32 mouse cellular contexts compared by ENCODE assay signal in the genomic region with DNA sequence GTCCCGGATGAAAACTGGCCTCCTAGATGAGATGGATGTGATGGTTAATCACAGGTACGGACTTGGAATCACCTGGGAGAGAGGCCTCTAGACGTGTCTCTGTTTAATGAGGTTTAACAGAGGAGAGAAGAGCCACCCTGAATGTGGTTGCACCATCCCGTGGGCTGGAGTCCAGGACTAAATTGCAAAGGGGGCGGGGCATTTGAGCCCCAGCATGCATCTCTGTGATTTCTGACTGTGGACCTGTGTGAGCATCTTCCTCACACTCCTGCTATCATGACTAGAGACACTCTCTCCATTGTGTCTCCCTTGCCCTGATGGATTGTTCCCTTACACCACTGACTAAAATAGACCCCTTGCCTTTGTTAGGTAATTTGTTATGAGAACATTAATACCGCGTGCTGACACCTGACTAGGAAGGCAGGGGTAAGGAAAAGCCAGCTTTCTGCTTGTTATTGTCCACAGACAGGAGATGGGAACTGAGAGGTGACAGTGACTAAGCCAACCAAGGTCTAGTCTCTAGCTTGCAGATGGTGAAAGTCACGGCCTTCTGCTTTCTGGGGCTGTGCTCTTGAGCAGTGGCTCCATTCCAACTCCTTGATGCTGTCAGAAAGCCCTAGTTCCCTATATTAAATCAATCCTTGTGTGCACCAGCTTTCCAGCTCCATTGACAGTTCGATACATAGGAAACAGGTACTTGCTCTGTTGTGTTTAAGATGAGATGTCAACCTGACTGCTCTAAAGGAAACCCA. TPM values are rescaled to one million over a fixed set of nuclear protein-coding genes. Genes with fewer than 3 reads are reported as not detected.
DNase-seq lines count a peak whose midpoint lies in the region; ATAC-seq and TF ChIP-seq lines count a peak whose summit lies in the region.
"Had no signal": no experiment of that assay in that cellular context is flagged by ENCODE, and none has a peak within 500 bp of the region (broad histone marks: within the 10 kb centered on the region; RNA-seq: fewer than 3 reads in every experiment).

No protein-coding gene starts in this region.

- H3K27ac ChIP-seq in layer of hippocampus, adult 2 months: no peak overlapping the region
- H3K27ac ChIP-seq: embryonic facial prominence, embryonic 10.5 days; embryonic facial prominence, embryonic 15.5 days; forebrain, embryonic 12.5 days; heart, adult 2 months; heart, embryonic 13.5 days; hindbrain, embryonic 14.5 days; limb, embryonic 12.5 days; lung, embryonic 15.5 days; midbrain, embryonic 13.5 days had no signal

- no peak overlapping the region for H3K4me3 ChIP-seq in layer of hippocampus, adult 2 months
- H3K4me3 ChIP-seq: embryonic facial prominence, embryonic 10.5 days; embryonic facial prominence, embryonic 15.5 days; forebrain, embryonic 12.5 days; heart, adult 2 months; heart, embryonic 13.5 days; limb, embryonic 12.5 days; lung, embryonic 15.5 days; megakaryocyte, embryonic 14.5 days; midbrain, embryonic 13.5 days had no signal

- TF ChIP-seq CTCF in layer of hippocampus, adult 2 months (conservative IDR thresholded peaks at IDR 0.05): no peak

- peak; percentile 60 for ATAC-seq in granulocyte monocyte progenitor cell, adult 5-6 weeks (replicated peaks; ENCODE audit: poor library complexity, severe bottlenecking)
- ATAC-seq: intestine, postnatal 0 days; midbrain, embryonic 13.5 days; Patski had no signal

- DNase-seq in heart, adult 11 months: peak; percentile 83
- DNase-seq in heart, adult 8-10 months (ENCODE audit: low spot score): no peak
- DNase-seq in adrenal gland, postnatal 10 days: peak; percentile 48
- DNase-seq in T-cell, adult 2 months (ENCODE audit: low spot score): no peak
- DNase-seq in layer of hippocampus, adult 2 months (ENCODE audit: low spot score in 2 of 2): no peak
- DNase-seq: B cell, adult 2 months; cerebellum, adult 9-10 months; gastrocnemius, postnatal 14 days; heart, adult 2 months; heart, postnatal 10 days; kidney, adult 9 months; kidney, postnatal 10 days; layer of hippocampus, adult 9-11 months; lung, postnatal 36 days; right cerebral cortex, postnatal 14 days had no signal

RNA-seq across cellular contexts. Expression of gene Utp15, which starts 21.1 kb away (rescaled TPM):
- 1 to 10 TPM; 5.5 to 6.9 (median 5.9) TPM for total RNA-seq in heart, adult 8-10 months (2022)
- total RNA-seq in adrenal gland, postnatal 10 days (2021): 10 to 100 TPM; 16.4 TPM
- total RNA-seq in granulocyte monocyte progenitor cell, adult 5-6 weeks (2014; fragmentation: Nextera tagmentation): 24.9 and 26.4 TPM in 2 replicates
- 47.6 and 53.0 TPM in 2 replicates for total RNA-seq in granulocyte monocyte progenitor cell, adult 5-6 weeks (2017)
- 10 to 100 TPM; 21.5 to 22.5 TPM for total RNA-seq in layer of hippocampus, adult 2 months (2021)

RNA-seq across cellular contexts. Expression of gene Ankra2, which starts 21.2 kb away (rescaled TPM):
- total RNA-seq in heart, adult 8-10 months (2022): 10 to 100 TPM; 34.2 to 49.4 (median 44.5) TPM
- 10 to 100 TPM; 22.7 to 26.9 TPM for total RNA-seq in adrenal gland, postnatal 10 days (2021)
- total RNA-seq in granulocyte monocyte progenitor cell, adult 5-6 weeks (2014; fragmentation: Nextera tagmentation): 20.8 and 23.2 TPM in 2 replicates
- total RNA-seq in granulocyte monocyte progenitor cell, adult 5-6 weeks (2017): 9.8 and 18.1 TPM in 2 replicates
- total RNA-seq in layer of hippocampus, adult 2 months (2021): 10 to 100 TPM; 50.0 to 50.4 TPM

RNA-seq across cellular contexts. Expression of gene Arhgef28, which starts 35.5 kb away (rescaled TPM):
- 1 to 10 TPM; 4.6 to 6.7 (median 5.6) TPM for total RNA-seq in heart, adult 8-10 months (2022)
- total RNA-seq in adrenal gland, postnatal 10 days (2021): 10 to 100 TPM; 23.7 to 30.8 TPM
- total RNA-seq in granulocyte monocyte progenitor cell, adult 5-6 weeks (2014; fragmentation: Nextera tagmentation): 0.88 and 2.5 TPM in 2 replicates
- 2.9 and 4.4 TPM in 2 replicates for total RNA-seq in granulocyte monocyte progenitor cell, adult 5-6 weeks (2017)
- 100 to 1,000 TPM; 103 to 110 TPM for total RNA-seq in layer of hippocampus, adult 2 months (2021)

RNA-seq across cellular contexts. Expression of gene Gm21976, which starts 38.0 kb away (rescaled TPM):
- not detected for total RNA-seq in heart, adult 8-10 months (2022)
- total RNA-seq in adrenal gland, postnatal 10 days (2021): not detected
- not detected in 2 replicates for total RNA-seq in granulocyte monocyte progenitor cell, adult 5-6 weeks (2014; fragmentation: Nextera tagmentation)
- total RNA-seq in granulocyte monocyte progenitor cell, adult 5-6 weeks (2017): not detected in 2 replicates
- not detected for total RNA-seq in layer of hippocampus, adult 2 months (2021)
- total RNA-seq: adrenal gland, adult 18-20 months; gastrocnemius, postnatal 14 days; heart, adult 2 months; heart, postnatal 10 days; hematopoietic stem cell, adult 5-6 weeks; left cerebral cortex, adult 18-20 months; left cerebral cortex, postnatal 25 days; liver, adult 2 months had no signal

Comparison
In these comparisons a context has a peak if more than half of its experiments do, and no peak if none do; other contexts are left out.
1. DNase-seq: peak in heart, adult 11 months (single experiment) and adrenal gland, postnatal 10 days (single experiment); none in heart, adult 8-10 months (single experiment), T-cell, adult 2 months (single experiment) and layer of hippocampus, adult 2 months (0 of 2).